Mouse (Mus musculus): ENCODE results near the gene Slx4ip. TPM values are rescaled to one million over a fixed set of nuclear protein-coding genes. Genes with fewer than 3 reads are reported as not detected.

The Slx4ip gene
- total and polyA plus RNA-seq, 3 experiments: 0.40 to 6.6 (median 4.6) TPM

- no peak for DNase-seq
These were observed 172.8 kb downstream of the Slx4ip start for GRCm38 (mm10) chr2:137063829-137064228.

DNA sequence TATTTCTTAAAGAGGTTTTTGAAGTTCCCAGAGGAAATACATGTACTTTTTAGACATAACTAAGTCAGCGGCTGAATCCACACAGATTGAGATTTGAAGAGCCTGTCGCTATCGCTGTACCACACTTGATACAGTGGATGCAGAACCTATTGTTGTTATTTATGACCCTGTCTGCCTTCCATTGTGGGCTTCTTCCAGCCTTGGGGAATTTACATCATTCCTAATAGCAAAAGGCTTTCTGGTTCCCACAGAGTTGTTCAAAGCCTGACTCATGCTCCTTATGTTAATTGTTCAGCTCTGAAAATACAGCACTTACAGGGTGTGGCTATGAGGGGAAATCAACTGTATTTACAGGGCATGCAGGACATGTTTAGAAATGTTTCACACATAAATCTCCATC, 173.5 kb downstream of the Slx4ip start:
- no peak for DNase-seq

- no peak for DNase-seq
These were observed 176.6 kb downstream of the Slx4ip start for GRCm38 (mm10) chr2:137067479-137068110.

- no peak for DNase-seq
These were observed 182.7 kb downstream of the Slx4ip start for GRCm38 (mm10) chr2:137073473-137074312.

- no peak for DNase-seq
These were observed 183.2 kb downstream of the Slx4ip start for GRCm38 (mm10) chr2:137074313-137074620.

GRCm38 (mm10) chr2:137078771-137079170, 187.8 kb downstream of the Slx4ip start:
- no peak for DNase-seq

- DNase-seq: no peak
These were observed 188.8 kb downstream of the Slx4ip start for GRCm38 (mm10) chr2:137079721-137080320.

- DNase-seq: no peak
These were observed 189.4 kb downstream of the Slx4ip start for GRCm38 (mm10) chr2:137080468-137080867.

GRCm38 (mm10) chr2:137081001-137081400, 190.0 kb downstream of the Slx4ip start:
- no peak for DNase-seq

- DNase-seq: no peak
These were observed 192.0 kb downstream of the Slx4ip start for GRCm38 (mm10) chr2:137082896-137083620.

- no peak for DNase-seq
These were observed 194.2 kb downstream of the Slx4ip start for GRCm38 (mm10) chr2:137085257-137085656.

DNA sequence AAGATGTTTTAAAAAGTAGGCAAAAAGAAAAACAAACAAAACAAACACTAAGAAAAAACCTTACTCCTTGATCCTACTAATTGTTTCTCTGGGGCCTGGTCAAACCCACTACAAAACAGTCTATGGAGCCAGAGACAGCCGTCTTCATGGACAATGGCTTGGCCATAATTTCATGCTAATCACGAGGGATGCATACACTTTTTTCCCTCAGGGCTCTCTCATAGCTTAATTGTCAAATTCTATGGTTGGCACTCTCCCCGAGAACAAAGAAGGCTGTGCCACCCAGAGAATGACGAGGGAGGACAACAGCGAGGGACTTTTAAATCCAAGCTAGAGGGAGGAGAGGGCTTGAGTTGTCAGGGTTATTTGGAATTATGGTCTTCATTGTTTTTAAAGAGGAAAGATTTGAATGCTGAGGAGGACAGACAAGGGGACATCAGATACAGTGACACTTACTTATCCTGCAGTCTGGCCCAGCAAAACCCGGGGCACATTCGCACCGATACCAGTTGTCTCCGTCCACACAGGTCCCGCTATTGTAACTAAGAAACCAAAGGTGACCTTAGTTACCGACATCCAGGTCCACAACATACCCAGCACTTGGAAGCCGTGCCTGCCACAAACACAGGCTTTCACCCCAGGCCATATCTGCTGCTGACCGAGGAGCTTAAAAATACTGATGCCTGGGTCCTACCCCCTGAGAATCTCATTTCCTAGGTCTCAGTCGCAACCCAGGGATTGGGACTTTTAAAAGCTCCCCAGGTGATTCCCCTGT, 195.8 kb downstream of the Slx4ip start:
- DNase-seq: no peak

- DNase-seq: no peak
These were observed 196.7 kb downstream of the Slx4ip start for GRCm38 (mm10) chr2:137087705-137088104.

- DNase-seq: no peak
These were observed 200.9 kb downstream of the Slx4ip start for GRCm38 (mm10) chr2:137091766-137092522.

- no peak for DNase-seq
These were observed 201.7 kb downstream of the Slx4ip start for GRCm38 (mm10) chr2:137092523-137093297.

DNA sequence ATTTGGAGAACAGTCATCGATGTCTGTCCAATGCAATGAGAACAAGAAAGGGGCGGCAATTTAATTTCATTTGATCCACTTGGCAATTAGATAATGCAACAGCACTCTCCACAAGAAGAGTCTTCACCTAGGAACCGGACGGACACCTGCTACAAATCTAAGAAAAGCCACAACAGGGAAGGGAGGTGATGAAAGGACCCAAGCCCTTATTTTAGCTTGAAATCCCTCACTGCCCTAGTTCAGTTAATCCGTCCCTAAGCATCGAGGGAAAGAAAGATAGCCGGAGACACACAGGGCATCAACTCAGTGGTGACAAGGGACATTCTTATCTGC, 202.2 kb downstream of the Slx4ip start:
- no peak for DNase-seq

- no peak for DNase-seq
These were observed 203.3 kb downstream of the Slx4ip start for GRCm38 (mm10) chr2:137094301-137094700.

DNA sequence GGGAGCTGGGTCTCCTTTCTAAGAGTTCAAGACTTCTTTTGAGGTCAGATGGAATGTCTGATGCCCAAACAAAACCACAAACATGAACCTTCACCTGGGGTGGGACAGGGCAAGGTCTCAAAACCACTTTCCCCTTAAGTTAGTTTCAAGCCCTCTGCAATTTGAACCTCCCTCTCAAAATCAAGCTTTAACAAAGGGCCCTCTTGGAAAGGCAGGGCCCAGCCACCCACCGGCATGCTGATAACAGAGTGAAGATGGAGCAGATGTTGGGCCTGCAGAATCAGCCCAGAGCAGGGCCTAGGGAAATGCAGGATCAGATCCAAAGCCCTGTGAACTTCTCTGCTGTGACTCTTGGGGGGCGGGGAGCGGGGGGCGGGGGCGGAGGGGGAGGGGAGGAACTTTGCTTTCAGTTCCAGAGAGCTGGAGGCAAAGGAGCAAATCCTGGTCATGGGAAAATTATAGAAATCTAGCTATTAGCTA, 206.0 kb downstream of the Slx4ip start:
- DNase-seq: no peak

DNA sequence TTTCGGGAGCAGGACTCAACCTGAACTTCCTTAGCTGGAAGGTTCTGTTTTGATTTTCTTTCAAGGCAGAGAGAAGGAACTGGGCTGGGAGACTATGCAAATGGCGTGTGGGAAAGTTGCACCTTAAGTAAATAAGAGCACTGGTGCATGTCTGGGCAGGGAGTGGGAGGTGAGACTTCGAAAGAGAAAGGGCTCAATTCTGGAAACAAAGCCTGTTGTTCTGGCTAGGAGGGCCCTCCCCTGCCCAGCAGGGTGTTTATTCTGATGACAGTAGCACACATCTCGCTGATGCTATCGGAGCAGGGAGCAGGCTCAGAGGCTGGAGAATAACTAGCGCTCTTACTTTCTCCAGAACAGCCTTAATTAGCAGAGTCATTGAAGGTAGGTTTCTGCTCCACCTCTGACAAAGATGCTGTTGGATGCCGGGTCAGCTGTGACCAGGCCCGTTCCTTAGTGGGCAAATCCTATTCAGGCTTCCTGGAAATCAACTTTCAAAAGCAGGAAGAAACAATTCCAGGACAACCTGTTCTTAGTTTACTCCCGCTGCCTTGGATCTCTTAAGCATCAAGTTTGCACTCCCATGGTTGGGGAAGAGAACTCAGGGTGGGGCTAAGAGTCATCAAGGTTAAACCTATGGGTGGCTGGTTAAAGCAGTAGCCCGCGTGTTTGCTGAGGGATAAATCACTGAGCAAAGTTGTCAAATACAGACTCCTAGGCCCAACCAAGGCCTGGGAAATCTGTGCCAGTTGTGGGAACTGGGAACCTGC, 207.4 kb downstream of the Slx4ip start:
- DNase-seq: no peak

Data from adrenal gland, adult 2 months (tissue).